Mouse (Mus musculus) MEL (cell line): Measurements from ENCODE around the gene Glis1. TPM values are rescaled to one million over a fixed set of nuclear protein-coding genes. Genes with fewer than 3 reads are reported as not detected.

Experiments used
- DNase-seq: peaks from one replicate; pipeline ENCODE4 v3.0.0; 2011; ENCODE audit warnings: low read depth, low spot score
- H3K27ac ChIP-seq: 2 replicates; pipeline ENCODE4 v1.5.1; 2012; ENCODE audit warnings: low read depth, mild to moderate bottlenecking, control low read depth, low read length, moderate library complexity; ENCODE audit not compliant: control insufficient read depth
- H3K27me3 ChIP-seq, 2 experiments: fragments of 150-350 bp in 1 of 2; sonication (generic) in 1 of 2; 2 replicates each; pipeline ENCODE4 v1.6.1; 2012; ENCODE audit warnings: low read length in 2 of 2, mild to moderate bottlenecking in 2 of 2, improper control_type of control experiment in 1 of 2, moderate library complexity in 1 of 2; ENCODE audit not compliant: insufficient read depth in 2 of 2, control insufficient read depth in 1 of 2
- H3K36me3 ChIP-seq, 2 experiments: 2 replicates each; pipeline ENCODE4 v1.6.1; 2012 to 2014; ENCODE audit warnings: low read length in 2 of 2, improper control_type of control experiment in 1 of 2, inconsistent platforms in 1 of 2, mild to moderate bottlenecking in 1 of 2; ENCODE audit not compliant: insufficient read depth in 2 of 2, control insufficient read depth in 1 of 2
- H3K4me1 ChIP-seq, 2 experiments: fragments of 150-350 bp in 1 of 2; sonication (generic) in 1 of 2; 2 replicates each; pipeline ENCODE4 v1.6.1; 2012; ENCODE audit warnings: low read length in 2 of 2, improper control_type of control experiment in 1 of 2, mild to moderate bottlenecking in 1 of 2; ENCODE audit not compliant: insufficient read depth in 2 of 2, control insufficient read depth in 1 of 2
- H3K4me3 ChIP-seq, 2 experiments: fragments of 150-350 bp in 1 of 2; sonication (generic) in 1 of 2; 2 replicates each; pipeline ENCODE4 v1.5.1; 2012; ENCODE audit warnings: low read depth in 2 of 2, low read length in 2 of 2, mild to moderate bottlenecking in 2 of 2, moderate library complexity in 2 of 2, control low read depth in 1 of 2, improper control_type of control experiment in 1 of 2; ENCODE audit not compliant: control insufficient read depth in 1 of 2, insufficient read depth in 1 of 2
- H3K79me2 ChIP-seq: 2 replicates; pipeline ENCODE4 v1.6.1; 2012; ENCODE audit warnings: mild to moderate bottlenecking, low read length, moderate library complexity; ENCODE audit not compliant: control insufficient read depth, poor library complexity, insufficient read depth
- H3K9ac ChIP-seq: 2 replicates; pipeline ENCODE4 v1.6.1; 2012; ENCODE audit warnings: low read depth, mild to moderate bottlenecking, control low read depth, low read length, moderate library complexity; ENCODE audit not compliant: control insufficient read depth, poor library complexity, severe bottlenecking
- H3K9me3 ChIP-seq: fragments of 150-350 bp; sonication (generic); replicated peaks from 2 replicates; pipeline ENCODE4 v1.6.1; 2012; ENCODE audit warnings: mild to moderate bottlenecking, low read length, improper control_type of control experiment, moderate library complexity; ENCODE audit not compliant: insufficient read depth
- BHLHE40 ChIP-seq: IDR thresholded peaks from 2 replicates; pipeline ENCODE4 v1.6.1; 2012; ENCODE audit warnings: low read depth, mild to moderate bottlenecking, inconsistent platforms, low read length, improper control_type of control experiment, borderline replicate concordance
- CHD1 ChIP-seq: IDR thresholded peaks from 2 replicates; pipeline ENCODE4 v1.6.1; 2012; ENCODE audit warnings: low read depth, mild to moderate bottlenecking, inconsistent platforms, low read length, improper control_type of control experiment
- CHD2 ChIP-seq: IDR thresholded peaks from 2 replicates; pipeline ENCODE4 v1.6.1; 2011; ENCODE audit warnings: low read length, improper control_type of control experiment
- CTCF ChIP-seq, 3 experiments: IDR thresholded peaks in 2 of 3; conservative IDR thresholded peaks in 1 of 3; 2 replicates each; pipeline ENCODE4 v1.5.1; 2011 to 2012; ENCODE audit warnings: low read length in 3 of 3, low read depth in 2 of 3, mild to moderate bottlenecking in 2 of 3, improper control_type of control experiment in 1 of 3, inconsistent platforms in 1 of 3, mixed read lengths in 1 of 3, moderate library complexity in 1 of 3; ENCODE audit not compliant: control insufficient read depth in 1 of 3, insufficient read depth in 1 of 3, poor library complexity in 1 of 3, severe bottlenecking in 1 of 3
- E2F4 ChIP-seq: IDR thresholded peaks from 2 replicates; pipeline ENCODE4 v1.6.1; 2011; ENCODE audit warnings: low read depth, low read length, improper control_type of control experiment, borderline replicate concordance
- ELF1 ChIP-seq: IDR thresholded peaks from 2 replicates; pipeline ENCODE4 v1.6.1; 2014; ENCODE audit warnings: low read depth, mild to moderate bottlenecking, inconsistent platforms, low read length, improper control_type of control experiment, moderate library complexity
- ETS1 ChIP-seq: IDR thresholded peaks from 2 replicates; pipeline ENCODE4 v1.6.1; 2012; ENCODE audit warnings: low read depth, mild to moderate bottlenecking, inconsistent platforms, low read length, improper control_type of control experiment, moderate library complexity
- GABPA ChIP-seq: IDR thresholded peaks from 2 replicates; pipeline ENCODE4 v1.6.1; 2012; ENCODE audit warnings: low read depth, mild to moderate bottlenecking, inconsistent platforms, low read length, improper control_type of control experiment, moderate library complexity
- HCFC1 ChIP-seq: IDR thresholded peaks from 2 replicates; pipeline ENCODE4 v1.6.1; 2012; ENCODE audit warnings: low read depth, mild to moderate bottlenecking, inconsistent platforms, low read length, improper control_type of control experiment, moderate library complexity
- KAT2A ChIP-seq: conservative IDR thresholded peaks from 2 replicates; pipeline ENCODE4 v1.6.1; 2012; ENCODE audit warnings: low read depth, low read length, improper control_type of control experiment, inconsistent platforms
- MAFK ChIP-seq: IDR thresholded peaks from 2 replicates; pipeline ENCODE4 v1.6.1; 2011; ENCODE audit warnings: low read depth, mild to moderate bottlenecking, low read length, improper control_type of control experiment, borderline replicate concordance
- MAZ ChIP-seq: IDR thresholded peaks from 2 replicates; pipeline ENCODE4 v1.6.1; 2012; ENCODE audit warnings: low read depth, mild to moderate bottlenecking, inconsistent platforms, low read length, improper control_type of control experiment
- MYC ChIP-seq: IDR thresholded peaks from 2 replicates; pipeline ENCODE4 v1.6.1; 2011; ENCODE audit warnings: low read depth, mild to moderate bottlenecking, low read length, improper control_type of control experiment, moderate library complexity
- POLR2A ChIP-seq, 2 experiments: IDR thresholded peaks; 2 replicates each; pipeline ENCODE4 v1.6.1; 2011 to 2012; ENCODE audit warnings: low read length in 2 of 2, mild to moderate bottlenecking in 2 of 2, control low read depth in 1 of 2, improper control_type of control experiment in 1 of 2, low read depth in 1 of 2, moderate library complexity in 1 of 2; ENCODE audit not compliant: control insufficient read depth in 1 of 2, insufficient read depth in 1 of 2, poor library complexity in 1 of 2
- POLR2AphosphoS5 ChIP-seq: IDR thresholded peaks from 2 replicates; pipeline ENCODE4 v1.6.1; 2012; ENCODE audit warnings: low read depth, borderline replicate concordance, mild to moderate bottlenecking, inconsistent platforms, low read length, moderate library complexity, mixed read lengths
- RAD21 ChIP-seq: IDR thresholded peaks from 2 replicates; pipeline ENCODE4 v1.6.1; 2011; ENCODE audit warnings: mild to moderate bottlenecking, low read depth, low read length, improper control_type of control experiment
- RCOR1 ChIP-seq: IDR thresholded peaks from 2 replicates; pipeline ENCODE4 v1.6.1; 2012; ENCODE audit warnings: low read depth, mild to moderate bottlenecking, inconsistent platforms, low read length, improper control_type of control experiment
- SMC3 ChIP-seq: IDR thresholded peaks from 2 replicates; pipeline ENCODE4 v1.6.1; 2011; ENCODE audit warnings: low read depth, low read length, improper control_type of control experiment
- TAL1 ChIP-seq: IDR thresholded peaks from 2 replicates; pipeline ENCODE4 v1.6.1; 2012; ENCODE audit warnings: mild to moderate bottlenecking, inconsistent platforms, low read length, moderate library complexity, mixed read lengths
- TBP ChIP-seq: IDR thresholded peaks from 2 replicates; pipeline ENCODE4 v1.8.0; 2011; ENCODE audit warnings: low read depth, low read length, improper control_type of control experiment
- TCF12 ChIP-seq: IDR thresholded peaks from 2 replicates; pipeline ENCODE4 v1.6.1; 2014; ENCODE audit warnings: low read depth, mild to moderate bottlenecking, inconsistent platforms, low read length, improper control_type of control experiment, moderate library complexity
- UBTF ChIP-seq: IDR thresholded peaks from 2 replicates; pipeline ENCODE4 v1.6.1; 2012; ENCODE audit warnings: low read depth, mild to moderate bottlenecking, inconsistent platforms, low read length, improper control_type of control experiment, moderate library complexity, borderline replicate concordance; ENCODE audit not compliant: insufficient read depth
- USF2 ChIP-seq, 2 experiments: IDR thresholded peaks; 2 replicates each; pipeline ENCODE4 v1.6.1; 2011 to 2012; ENCODE audit warnings: improper control_type of control experiment in 2 of 2, low read length in 2 of 2, borderline replicate concordance in 1 of 2, inconsistent platforms in 1 of 2, low read depth in 1 of 2, mild to moderate bottlenecking in 1 of 2; ENCODE audit not compliant: insufficient read depth in 1 of 2
- ZC3H11A ChIP-seq: IDR thresholded peaks from 2 replicates; pipeline ENCODE4 v1.6.1; 2012; ENCODE audit warnings: low read depth, mild to moderate bottlenecking, inconsistent platforms, low read length, improper control_type of control experiment
- ZKSCAN1 ChIP-seq: IDR thresholded peaks from 2 replicates; pipeline ENCODE4 v1.6.1; 2012; ENCODE audit warnings: low read depth, mild to moderate bottlenecking, inconsistent platforms, low read length, improper control_type of control experiment, moderate library complexity
- ZMIZ1 ChIP-seq: IDR thresholded peaks from 2 replicates; pipeline ENCODE4 v1.6.1; 2012; ENCODE audit warnings: low read depth, mild to moderate bottlenecking, inconsistent platforms, low read length, improper control_type of control experiment, moderate library complexity
- ZNF384 ChIP-seq: IDR thresholded peaks from 2 replicates; pipeline ENCODE4 v1.6.1; 2012; ENCODE audit warnings: low read depth, mild to moderate bottlenecking, inconsistent platforms, low read length, improper control_type of control experiment
- polyA plus RNA-seq, 2 experiments: library from polyadenylated mRNA; stranded (reverse) in 1 of 2; unstranded in 1 of 2; fragments of >175 nt in 1 of 2; fragments of >200 nt in 1 of 2; gene quantifications; 2 replicates each; pipeline versions ENCODE4 v1.2.1 to v1.2.4; 2012; ENCODE audit warnings: low replicate concordance in 2 of 2, low read depth in 1 of 2; ENCODE audit not compliant: insufficient read length in 2 of 2, insufficient read depth in 1 of 2, missing spikeins in 1 of 2
- total RNA-seq: library from RNA; depleted of rRNA; stranded (reverse); fragments of 300-350 nt; gene quantifications from 2 replicates; pipeline ENCODE4 v1.2.3, GENCODE M21; 2012

Gene Glis1
- total and polyA plus RNA-seq, 3 experiments: 0.46 to 0.93 TPM; not detected in 1

DNA sequence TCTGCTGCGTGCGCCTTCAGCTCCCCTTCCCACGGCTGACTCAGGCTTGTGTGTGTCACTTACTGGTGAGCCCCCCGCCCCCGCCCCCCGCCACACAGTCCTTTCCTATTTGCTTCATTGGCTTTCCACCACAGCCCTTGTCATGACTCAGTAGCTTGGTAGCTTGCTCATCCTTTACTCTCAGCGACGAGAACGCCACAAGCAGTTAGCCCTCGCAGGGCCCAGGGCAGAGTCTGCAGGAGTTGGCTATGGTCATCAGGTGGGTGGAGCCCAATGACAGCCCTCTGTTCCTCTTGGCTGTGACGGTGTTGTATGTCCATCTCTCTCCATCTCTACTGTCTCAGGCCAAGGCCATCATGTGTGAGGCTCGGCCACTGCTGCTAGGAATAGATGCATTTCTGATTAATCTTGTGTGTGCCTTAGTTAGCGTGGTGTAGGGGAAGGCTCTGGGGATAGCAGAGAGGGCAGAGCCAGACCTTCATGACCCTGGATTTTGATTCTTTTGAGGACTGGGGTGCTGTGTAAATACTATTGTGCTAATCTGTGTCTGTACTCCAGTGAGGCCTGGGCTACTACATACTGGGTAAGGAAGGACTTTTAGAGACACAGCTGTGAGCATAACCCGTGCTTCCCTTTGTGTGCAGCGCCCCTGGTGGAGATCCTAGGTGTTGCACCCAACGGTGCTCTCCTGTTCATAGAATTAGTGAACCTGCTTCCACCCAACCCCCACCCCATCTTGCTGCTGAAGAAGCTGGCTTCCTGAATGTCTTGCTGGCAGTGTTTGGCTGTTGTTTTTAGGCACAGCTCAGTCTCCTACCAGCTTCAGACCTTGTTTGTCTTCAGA lies 19.0 kb downstream of the Glis1 start (continued):
- no peak for TF ChIP-seq POLR2AphosphoS5

DNA sequence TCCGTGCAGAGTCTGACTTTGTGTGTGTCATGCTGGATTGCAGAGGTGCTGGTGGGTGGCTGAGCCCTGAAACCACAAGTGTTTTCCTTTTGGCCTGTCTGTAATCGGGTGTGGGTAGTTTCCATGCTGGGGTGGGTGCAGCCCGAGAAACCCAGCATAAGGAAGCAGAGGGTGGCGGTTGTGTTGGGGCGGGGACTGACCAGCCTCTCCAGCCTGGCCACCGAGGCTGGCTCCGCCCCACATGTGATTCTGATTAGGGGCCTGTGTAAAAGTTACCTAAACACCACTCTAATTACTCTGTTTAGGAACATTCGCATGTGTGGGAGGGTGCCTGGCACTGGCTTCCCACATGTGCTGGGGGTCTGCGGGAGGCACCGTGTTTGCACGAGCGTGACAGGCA lies 23.2 kb downstream of the Glis1 start:
- no peak overlapping the region for H3K4me3 ChIP-seq
- peak; percentile 36 for DNase-seq
- no peaks in the 10 kb centered on the region for H3K79me2 ChIP-seq
- peaks cover 0 to 14% of the 10 kb centered on the region in 2 experiments; a peak in 2 of 4 replicates for H3K36me3 ChIP-seq
- H3K9ac ChIP-seq: no peak overlapping the region
- H3K27ac ChIP-seq: no peak overlapping the region
- H3K27me3 ChIP-seq: no peaks in the 10 kb centered on the region
- TF ChIP-seq ELF1 (no peak), ZC3H11A (no peak)
- H3K9me3 ChIP-seq: no peaks in the 10 kb centered on the region
- peaks cover 2 to 25% of the 10 kb centered on the region in 2 experiments; a peak in 2 of 4 replicates for H3K4me1 ChIP-seq

DNA sequence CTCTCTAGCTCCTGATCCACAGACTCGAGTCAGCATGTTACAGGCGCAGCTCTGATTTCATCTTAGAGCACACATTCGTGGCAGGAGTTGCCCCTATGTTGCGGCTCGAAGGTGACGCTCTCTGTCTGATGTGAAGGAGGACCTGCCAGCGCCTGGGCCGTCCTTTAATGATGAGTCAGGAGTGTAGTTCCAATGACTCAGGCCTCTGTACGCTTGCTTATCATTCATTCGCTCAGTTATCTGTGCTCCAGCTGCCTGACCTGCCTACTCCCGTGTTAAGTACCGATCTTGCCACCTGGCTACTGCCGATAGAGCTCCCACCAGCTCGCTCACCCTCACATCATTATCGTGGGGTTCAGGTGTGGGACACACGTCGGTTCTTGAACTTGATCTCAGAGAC lies 24.5 kb downstream of the Glis1 start:
- Histone ChIP-seq H3K4me1 (peaks cover 2 to 25% of the 10 kb centered on the region in 2 experiments; a peak in 2 of 4 replicates), H3K4me3 (peak overlapping the region in 1 of 2 experiments; percentile 15; a peak in 2 of 4 replicates), H3K36me3 (peaks cover 0 to 14% of the 10 kb centered on the region in 2 experiments; a peak in 2 of 4 replicates), H3K27ac (no peak overlapping the region), H3K9ac (peak overlapping the region; percentile 5; the same call in 1 of the 2 replicates), H3K9me3 (no peaks in the 10 kb centered on the region), H3K27me3 (no peaks in the 10 kb centered on the region), H3K79me2 (no peaks in the 10 kb centered on the region)
- DNase-seq: peak; percentile 86
- TF ChIP-seq GABPA (no peak), POLR2A (IDR thresholded peaks at IDR 0.05; ENCODE audit: control insufficient read depth in 1 of 2, insufficient read depth in 1 of 2, low read depth in 1 of 2, low read length in 2 of 2, poor library complexity in 1 of 2) (no peak), ETS1 (peak; percentile 97), MAZ (no peak), RAD21 (no peak), CTCF (IDR thresholded peaks at IDR 0.05 in 2 of 3, conservative IDR thresholded peaks at IDR 0.05 in 1 of 3; ENCODE audit: control insufficient read depth in 1 of 3, insufficient read depth in 1 of 3, low read depth in 2 of 3, low read length in 3 of 3, poor library complexity in 1 of 3, severe bottlenecking in 1 of 3) (no peak), KAT2A (no peak), SMC3 (no peak), USF2 (IDR thresholded peaks at IDR 0.05; ENCODE audit: borderline replicate concordance in 1 of 2, insufficient read depth in 1 of 2, low read depth in 1 of 2, low read length in 2 of 2) (no peak), CHD2 (no peak), ZNF384 (no peak), HCFC1 (no peak), MAFK (peak; percentile 90), TAL1 (peak; percentile 76), E2F4 (no peak), TCF12 (peak; percentile 90), UBTF (no peak), ZMIZ1 (no peak), MYC (0 out of 2 replicates have a peak, but pooled peaks have one; percentile 44), BHLHE40 (peak; percentile 75), ZC3H11A (no peak), CHD1 (no peak), ZKSCAN1 (no peak), RCOR1 (peak; percentile 45; the same call in 1 of the 2 replicates), TBP (0 out of 2 replicates have a peak, but pooled peaks have one; percentile 24), POLR2AphosphoS5 (no peak)
